Mouse (Mus musculus) midbrain, postnatal 0 days (tissue): ENCODE results near the gene Slc39a1. TPM values are rescaled to one million over a fixed set of nuclear protein-coding genes. Genes with fewer than 3 reads are reported as not detected.

ENCODE experiments used
- ATAC-seq: fragments of 200-750 bp; cut with Nextera tagmentation; 2 replicates; pipeline ENCODE4 v1.8.0; 2017; ENCODE audit warnings: moderate number of reproducible peaks, mild to moderate bottlenecking, moderate TSS enrichment, moderate library complexity; ENCODE audit not compliant: low FRiP score
- DNase-seq: peaks from one replicate; pipeline ENCODE4 v3.0.0-alpha.2; 2015; ENCODE audit warnings: low spot score
- H3K27ac ChIP-seq: fragments of 300-500 bp; sonication (generic); 2 replicates; pipeline ENCODE4 v1.5.1; 2014; ENCODE audit warnings: low read depth, mild to moderate bottlenecking, low read length, mixed read lengths
- H3K27me3 ChIP-seq: fragments of 300-500 bp; sonication (generic); 2 replicates; pipeline ENCODE4 v1.6.1; 2014; ENCODE audit warnings: low read length, control low read depth, mixed read lengths; ENCODE audit not compliant: insufficient read depth
- H3K36me3 ChIP-seq: fragments of 300-500 bp; sonication (generic); 2 replicates; pipeline ENCODE4 v1.6.1; 2014; ENCODE audit warnings: low read length, control low read depth, mixed read lengths; ENCODE audit not compliant: insufficient read depth
- H3K4me1 ChIP-seq: fragments of 300-500 bp; sonication (generic); 2 replicates; pipeline ENCODE4 v1.6.1; 2014; ENCODE audit warnings: mild to moderate bottlenecking, control low read depth, antibody characterized with exemption, low read length, mixed read lengths; ENCODE audit not compliant: insufficient read depth
- H3K4me2 ChIP-seq: fragments of 300-500 bp; sonication (generic); 2 replicates; pipeline ENCODE4 v1.6.1; 2014; ENCODE audit warnings: low read depth, mild to moderate bottlenecking, low read length, mixed read lengths; ENCODE audit not compliant: poor library complexity, severe bottlenecking
- H3K4me3 ChIP-seq: fragments of 300-500 bp; sonication (generic); 2 replicates; pipeline ENCODE4 v1.5.1; 2014; ENCODE audit warnings: low read depth, mild to moderate bottlenecking, low read length, moderate library complexity
- H3K9ac ChIP-seq: fragments of 300-500 bp; sonication (generic); replicated peaks from 2 replicates; pipeline ENCODE4 v1.6.1; 2014; ENCODE audit warnings: mild to moderate bottlenecking, low read length, moderate library complexity, mixed read lengths; ENCODE audit not compliant: poor library complexity, severe bottlenecking
- H3K9me3 ChIP-seq: fragments of 300-500 bp; sonication (generic); 2 replicates; pipeline ENCODE4 v1.6.1; 2016; ENCODE audit warnings: low read length, control low read depth
- CTCF ChIP-seq: IDR thresholded peaks from 2 replicates; pipeline ENCODE4 v1.5.1; 2016; ENCODE audit warnings: antibody characterized with exemption, mild to moderate bottlenecking
- WGBS: fragments of 180-500 bp; shearing (Covaris S2); extraction: QIAGEN DNeasy Blood & Tissue Kit; methylation state at CpG from one replicate; pipeline ENCODE4 v1.1.7; 2014; 5-methylcytosine and 5-hydroxymethylcytosine counted together
- polyA plus RNA-seq: library from polyadenylated mRNA; unstranded; fragments of >200 nt; fragmentation: Nextera tagmentation; extraction: Ambion mirVana; gene quantifications from 2 replicates; pipeline ENCODE4 v1.2.1, GENCODE M21; 2015
- total RNA-seq: library from RNA; depleted of rRNA; stranded (reverse); fragments of >200 nt; gene quantifications from 2 replicates; pipeline ENCODE4 v1.2.3, GENCODE M21; 2014

Slc39a1 gene
- total and polyA plus RNA-seq, 2 experiments from 2014 or later = 60.3 to 73.0 TPM

- TF ChIP-seq CTCF = no peak
These were observed 5.9 kb downstream of the Slc39a1 start, which contains the start of gene Crtc2 for GRCm38 (mm10) chr3:90253653-90254418. Gene Crtc2, plus strand, starts transcription at chr3:90254163.

GRCm38 (mm10) chr3:90254419-90255193 is 6.6 kb downstream of the Slc39a1 start:
- Histone ChIP-seq H3K4me2 (peak overlapping the region; percentile 81), H3K27ac (peak overlapping the region; percentile 88), H3K4me1 (peaks cover 9% of the 10 kb centered on the region), H3K36me3 (peaks cover 30% of the 10 kb centered on the region), H3K27me3 (no peaks in the 10 kb centered on the region), H3K9ac (peak overlapping the region; percentile 84), H3K4me3 (peak overlapping the region; percentile 92), H3K9me3 (no peaks in the 10 kb centered on the region)
- DNase-seq (no peak), ATAC-seq (peak; percentile 45)
- WGBS = under 1% methylated on average over 39 of the region's 41 CpGs
- TF ChIP-seq CTCF = no peak

More at GRCm38 (mm10) chr3:90253653-90254418, 5.9 kb downstream of the Slc39a1 start, which contains the start of gene Crtc2:
- peak within 1 kb of the TSS; percentile 81 for H3K4me2 ChIP-seq
- peak; percentile 96 for ATAC-seq
- H3K4me3 ChIP-seq = peak within 1 kb of the TSS; percentile 92
- H3K36me3 ChIP-seq = peaks cover 23% of the 10 kb centered on the region
- peak within 1 kb of the TSS; percentile 88 for H3K27ac ChIP-seq
- H3K9me3 ChIP-seq = no peaks in the 10 kb centered on the region
- no peaks in the 10 kb centered on the region for H3K27me3 ChIP-seq
- H3K4me1 ChIP-seq = peaks cover 9% of the 10 kb centered on the region
- 1% methylated on average over 39 of the region's 40 CpGs for WGBS
- peak; percentile 98 for DNase-seq
- peak within 1 kb of the TSS; percentile 84 for H3K9ac ChIP-seq

- no peak for DNase-seq
- no peak overlapping the region for H3K27ac ChIP-seq
- TF ChIP-seq CTCF = no peak
- H3K27me3 ChIP-seq = no peaks in the 10 kb centered on the region
- peaks cover 9% of the 10 kb centered on the region for H3K4me1 ChIP-seq
- peak overlapping the region; percentile 92 for H3K4me3 ChIP-seq
- peak overlapping the region; percentile 81 for H3K4me2 ChIP-seq
- no peaks in the 10 kb centered on the region for H3K9me3 ChIP-seq
- 15% methylated on average over 2 of the region's 2 CpGs for WGBS
- no peak for ATAC-seq
- peaks cover 36% of the 10 kb centered on the region for H3K36me3 ChIP-seq
- peak overlapping the region; percentile 84 for H3K9ac ChIP-seq
These were observed 7.2 kb downstream of the Slc39a1 start for GRCm38 (mm10) chr3:90255194-90255565.

GRCm38 (mm10) chr3:90255784-90256353 is 7.9 kb downstream of the Slc39a1 start:
- peak overlapping the region; percentile 92; the same call in 1 of the 2 replicates for H3K4me3 ChIP-seq
- H3K36me3 ChIP-seq = peaks cover 40% of the 10 kb centered on the region
- H3K9ac ChIP-seq = no peak overlapping the region
- no peak for TF ChIP-seq CTCF
- H3K27me3 ChIP-seq = no peaks in the 10 kb centered on the region
- H3K4me2 ChIP-seq = peak overlapping the region; percentile 81; the same call in 1 of the 2 replicates
- peaks cover 9% of the 10 kb centered on the region for H3K4me1 ChIP-seq
- no peak overlapping the region for H3K27ac ChIP-seq
- 96% methylated on average over 14 of the region's 14 CpGs for WGBS
- DNase-seq = no peak
- ATAC-seq = no peak
- no peaks in the 10 kb centered on the region for H3K9me3 ChIP-seq

GRCm38 (mm10) chr3:90256731-90257530 is 9.0 kb downstream of the Slc39a1 start:
- Histone ChIP-seq H3K4me2 (no peak overlapping the region), H3K4me1 (peaks cover 9% of the 10 kb centered on the region), H3K36me3 (peaks cover 44% of the 10 kb centered on the region), H3K27me3 (no peaks in the 10 kb centered on the region), H3K9me3 (no peaks in the 10 kb centered on the region), H3K4me3 (no peak overlapping the region), H3K27ac (no peak overlapping the region), H3K9ac (no peak overlapping the region)
- TF ChIP-seq CTCF = no peak
- 91% methylated on average over 19 of the region's 19 CpGs for WGBS
- ATAC-seq (no peak), DNase-seq (no peak)
